ENCODE assay signal across 8 mouse cellular contexts in genomic region chr2:152816657-152817348, GRCm38 (mm10). TPM values are rescaled to one million over a fixed set of nuclear protein-coding genes. Genes with fewer than 3 reads are reported as not detected.
DNase-seq lines count a peak whose midpoint lies in the region; ATAC-seq and TF ChIP-seq lines count a peak whose summit lies in the region.

No protein-coding gene starts in this region.

- H3K4me3 ChIP-seq in gastrocnemius, adult 2 months = no peak overlapping the region
- no peak overlapping the region for H3K4me3 ChIP-seq in lung, postnatal 0 days (ENCODE audit: low read depth, low read length)
- no peak overlapping the region for H3K4me3 ChIP-seq in lung, adult 2 months (replicated peaks; ENCODE audit: extremely low read depth, low read depth, low read length)
- no peak overlapping the region for H3K4me3 ChIP-seq in hindbrain, postnatal 0 days (ENCODE audit: low read length)
- H3K4me3 ChIP-seq in small intestine, adult 2 months (ENCODE audit: low read depth, low read length) = no peak overlapping the region

- no peak for ATAC-seq in lung, postnatal 0 days
- ATAC-seq in hindbrain, postnatal 0 days = no peak

- peak overlapping the region; percentile 93 for H3K27ac ChIP-seq in gastrocnemius, adult 2 months
- H3K27ac ChIP-seq in lung, postnatal 0 days (ENCODE audit: low read length) = peak overlapping the region; percentile 96
- no peak overlapping the region for H3K27ac ChIP-seq in hindbrain, postnatal 0 days
- peak overlapping the region; percentile 26 for H3K27ac ChIP-seq in small intestine, adult 2 months (ENCODE audit: insufficient read depth, low read depth, low read length)

- no peak for TF ChIP-seq EP300 in lung, postnatal 0 days (IDR thresholded peaks at IDR 0.05)

- H3K9ac ChIP-seq in lung, postnatal 0 days (replicated peaks; ENCODE audit: low read depth) = no peak overlapping the region
- 0 out of 2 replicates have a peak overlapping the region, but pooled peaks have one; percentile 21 for H3K9ac ChIP-seq in hindbrain, postnatal 0 days (replicated peaks; ENCODE audit: low read length)

- WGBS in lung, postnatal 0 days = 63% methylated on average over 3 of the region's 3 CpGs
- 69% methylated on average over 3 of the region's 3 CpGs for WGBS in lung, adult 2 months
- WGBS in hindbrain, postnatal 0 days = 74% methylated on average over 3 of the region's 3 CpGs
- WGBS in small intestine, adult 2 months = 38% methylated on average over 3 of the region's 3 CpGs

- peaks cover 63% of the 10 kb centered on the region for H3K4me1 ChIP-seq in lung, postnatal 0 days (ENCODE audit: insufficient read depth, low read depth, low read length)
- peaks cover 74% of the 10 kb centered on the region for H3K4me1 ChIP-seq in lung, adult 2 months (ENCODE audit: control insufficient read depth, insufficient read depth, low read length)
- peaks cover 38% of the 10 kb centered on the region for H3K4me1 ChIP-seq in hindbrain, postnatal 0 days (ENCODE audit: insufficient read depth, low read length)
- peaks cover 62% of the 10 kb centered on the region for H3K4me1 ChIP-seq in small intestine, adult 2 months (ENCODE audit: control insufficient read depth, insufficient read depth, insufficient read length, low read length)

- no peaks in the 10 kb centered on the region for H3K9me3 ChIP-seq in lung, postnatal 0 days (ENCODE audit: low read length)
- no peaks in the 10 kb centered on the region for H3K9me3 ChIP-seq in hindbrain, postnatal 0 days (ENCODE audit: low read length)

- H3K36me3 ChIP-seq in lung, postnatal 0 days (ENCODE audit: insufficient read depth, low read length) = 0 out of 2 replicates have a peak, but pooled peaks cover 7% of the 10 kb centered on the region
- no peaks in the 10 kb centered on the region for H3K36me3 ChIP-seq in hindbrain, postnatal 0 days (ENCODE audit: insufficient read depth, low read length)
- H3K36me3 ChIP-seq in small intestine, adult 2 months (ENCODE audit: control insufficient read depth, insufficient read depth, low read length) = peaks cover 10% of the 10 kb centered on the region; the same call in 1 of the 2 replicates

- TF ChIP-seq POLR2A in lung, adult 2 months (IDR thresholded peaks at IDR 0.05; ENCODE audit: borderline replicate concordance, extremely low read depth, low read depth, low read length) = no peak
- TF ChIP-seq POLR2A in small intestine, adult 2 months (IDR thresholded peaks at IDR 0.05; ENCODE audit: low read depth, low read length) = no peak

- intact Hi-C loops in gastrocnemius, adult 2 months (cut with DNase I) = no loop called here
- intact Hi-C loops in left cerebral cortex, postnatal 25 days (cut with DNase I) = no loop called here

- no peak for TF ChIP-seq CTCF in gastrocnemius, adult 2 months (IDR thresholded peaks at IDR 0.05)
- no peak for TF ChIP-seq CTCF in lung, postnatal 0 days (IDR thresholded peaks at IDR 0.05)
- no peak for TF ChIP-seq CTCF in lung, adult 2 months (IDR thresholded peaks at IDR 0.05; ENCODE audit: insufficient read depth, low read length)
- no peak for TF ChIP-seq CTCF in hindbrain, postnatal 0 days (IDR thresholded peaks at IDR 0.05; ENCODE audit: low read depth)
- TF ChIP-seq CTCF in small intestine, adult 2 months (IDR thresholded peaks at IDR 0.05; ENCODE audit: extremely low read depth, insufficient read length, insufficient replicate concordance, low read depth, low read length) = no peak

- DNase-seq in gastrocnemius, adult 2 months = no peak
- no peak for DNase-seq in gastrocnemius, adult 8-10 months (ENCODE audit: low spot score in 2 of 2)
- no peak for DNase-seq in lung, postnatal 0 days (ENCODE audit: low spot score)
- no peak for DNase-seq in lung, adult 2 months
- DNase-seq in hindbrain, postnatal 0 days (ENCODE audit: low spot score) = no peak
- DNase-seq in frontal cortex, postnatal 14 days (ENCODE audit: low spot score in 2 of 2) = no peak
- DNase-seq in left cerebral cortex, postnatal 25 days (ENCODE audit: low spot score in 2 of 2) = no peak

- H3K4me2 ChIP-seq in lung, postnatal 0 days (replicated peaks; ENCODE audit: low read depth, low read length) = no peak overlapping the region
- no peak overlapping the region for H3K4me2 ChIP-seq in hindbrain, postnatal 0 days (ENCODE audit: low read depth, low read length)

- H3K27me3 ChIP-seq in lung, postnatal 0 days (replicated peaks; ENCODE audit: insufficient read depth, low read length) = no peaks in the 10 kb centered on the region
- no peaks in the 10 kb centered on the region for H3K27me3 ChIP-seq in hindbrain, postnatal 0 days (ENCODE audit: insufficient read depth, low read length)
- no peaks in the 10 kb centered on the region for H3K27me3 ChIP-seq in small intestine, adult 2 months (ENCODE audit: control insufficient read depth, insufficient read depth, low read length)

RNA-seq across cellular contexts. Expression of gene Bcl2l1, which starts 14.7 kb away (rescaled TPM):
- 10 to 100 TPM; 15.7 to 40.3 TPM for total RNA-seq in gastrocnemius, adult 2 months (2021)
- 10 to 100 TPM in 3 of 4 experiments, 1 to 10 TPM in 1; 9.1 to 17.5 (median 15.4) TPM for total RNA-seq in gastrocnemius, adult 8-10 months (2022)
- polyA plus RNA-seq in lung, postnatal 0 days (2015; fragmentation: Nextera tagmentation; extraction: Ambion mirVana) = 100 and 103 TPM in 2 replicates
- polyA plus RNA-seq in lung, adult 2 months (2012; rRNA removed) = 113 and 118 TPM in 2 replicates
- total RNA-seq in hindbrain, postnatal 0 days (2014; rRNA removed) = 130 and 135 TPM in 2 replicates
- 110 and 123 TPM in 2 replicates for polyA plus RNA-seq in hindbrain, postnatal 0 days (2015; fragmentation: Nextera tagmentation; extraction: Ambion mirVana)
- 20.7 and 53.8 TPM in 2 replicates for polyA plus RNA-seq in small intestine, adult 2 months (2012; rRNA removed)
- 100 to 1,000 TPM; 128 to 138 TPM for total RNA-seq in left cerebral cortex, postnatal 25 days (2021)

RNA-seq across cellular contexts. Expression of gene Tpx2, which starts 31.0 kb away (rescaled TPM):
- total RNA-seq in gastrocnemius, adult 2 months (2021) = 1 to 10 TPM; 1.1 to 1.7 TPM
- 1 to 10 TPM; 1.1 to 4.8 (median 3.1) TPM for total RNA-seq in gastrocnemius, adult 8-10 months (2022)
- 3.1 and 5.7 TPM in 2 replicates for polyA plus RNA-seq in lung, postnatal 0 days (2015; fragmentation: Nextera tagmentation; extraction: Ambion mirVana)
- polyA plus RNA-seq in lung, adult 2 months (2012; rRNA removed) = 0.63 and 0.77 TPM in 2 replicates
- 8.1 and 15.6 TPM in 2 replicates for total RNA-seq in hindbrain, postnatal 0 days (2014; rRNA removed)
- polyA plus RNA-seq in hindbrain, postnatal 0 days (2015; fragmentation: Nextera tagmentation; extraction: Ambion mirVana) = 14.3 and 21.0 TPM in 2 replicates
- polyA plus RNA-seq in small intestine, adult 2 months (2012; rRNA removed) = 0.52 and 1.3 TPM in 2 replicates
- total RNA-seq in left cerebral cortex, postnatal 25 days (2021) = 1 to 10 TPM; 1.7 to 2.2 TPM
